Mouse (Mus musculus) thymus, adult 2 months (tissue): ENCODE data around the gene Cox20.
A peak's percentile ranks its signal among the peaks of the same experiment; 100 is the strongest.

Experiments used
- CTCF ChIP-seq: fragments of 200-500 bp; IDR thresholded peaks from 2 replicates; pipeline ENCODE4 v1.5.1; 2012; ENCODE audit warnings: mild to moderate bottlenecking, control low read depth, low read length, moderate library complexity, borderline replicate concordance; ENCODE audit not compliant: control insufficient read depth, poor library complexity, insufficient read depth; ENCODE audit errors: extremely low read depth
- POLR2A ChIP-seq: fragments of 200-500 bp; IDR thresholded peaks from 2 replicates; pipeline ENCODE4 v1.6.1; 2012; ENCODE audit warnings: mild to moderate bottlenecking, low read length, control low read depth, moderate library complexity; ENCODE audit not compliant: control insufficient read depth, poor library complexity, insufficient read depth; ENCODE audit errors: extremely low read depth

- peak; percentile 41; the same call in 1 of the 2 replicates for TF ChIP-seq CTCF
- TF ChIP-seq POLR2A = peak; percentile 75
Observed at GRCm38 (mm10) chr1:178368548-178369271, 49.8 kb downstream of the Cox20 start.
